Mouse (Mus musculus) heart, adult 2 months (tissue): ENCODE results near the gene Alkbh3.

Experiments used
- CTCF ChIP-seq: fragments of 200-600 bp; IDR thresholded peaks from 2 replicates; pipeline ENCODE4 v1.8.1; 2022; ENCODE audit warnings: antibody characterized with exemption, mild to moderate bottlenecking, moderate library complexity
- POLR2A ChIP-seq: fragments of 200-500 bp; IDR thresholded peaks from 2 replicates; pipeline ENCODE4 v1.6.1; 2011; ENCODE audit warnings: mild to moderate bottlenecking, low read depth, low read length, control low read depth; ENCODE audit not compliant: insufficient read depth

- TF ChIP-seq POLR2A (no peak), CTCF (peak; percentile 87)
These were observed 44.2 kb upstream of the Alkbh3 start for GRCm38 (mm10) chr2:94054813-94055212.
